Mouse (Mus musculus) fat pad, adult 2 months (tissue): ENCODE results near the gene Fbxo8.

ENCODE experiments used
- DNase-seq: peaks from one replicate; pipeline ENCODE4 v3.0.0-alpha.2; 2011; ENCODE audit warnings: low read depth, low spot score; ENCODE audit errors: extremely low read depth

Gene Fbxo8

DNA sequence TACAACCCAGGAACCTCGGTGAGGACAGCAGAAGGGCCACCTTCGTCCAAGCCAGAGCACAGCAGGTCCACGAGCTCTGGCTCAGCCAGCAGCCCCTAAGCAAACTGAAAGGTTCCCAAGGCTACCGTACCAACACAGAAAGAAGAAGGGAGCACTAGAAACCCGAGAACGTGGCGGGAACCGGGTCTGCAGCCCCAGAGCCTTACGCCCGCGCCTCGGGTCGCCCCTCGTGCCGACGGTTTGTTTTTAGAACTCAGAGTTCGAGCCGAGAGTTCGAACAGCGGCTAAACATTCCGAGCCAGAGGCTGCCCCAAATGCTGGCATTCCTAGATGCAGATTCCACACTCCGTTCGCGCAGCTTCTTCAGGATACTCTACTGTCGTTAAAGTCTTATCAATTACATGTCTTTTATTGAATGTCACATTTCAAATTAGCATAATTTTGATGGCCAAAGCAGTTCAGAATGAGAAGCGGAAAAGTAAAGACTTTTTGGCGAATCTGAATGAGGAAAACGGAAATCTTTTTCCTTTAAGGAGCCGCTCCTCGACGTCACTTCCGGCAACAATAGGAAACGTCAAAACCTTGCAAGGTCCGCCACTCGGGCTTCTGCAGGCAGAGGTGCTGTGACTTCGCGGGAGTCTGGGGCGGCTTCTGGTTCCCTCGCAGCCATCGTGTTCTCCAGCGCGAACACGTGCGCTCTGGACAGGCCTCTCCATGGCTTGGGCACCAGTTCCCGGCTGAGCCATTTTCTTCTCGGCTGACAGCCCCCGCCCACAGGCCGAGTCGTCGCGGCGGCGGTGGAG is at the start of gene Fbxo8, which contains the start of gene Cep44:
TSS of gene Fbxo8 (plus strand) at position 533 of the 803 bp plus-strand sequence.
TSS of gene Cep44 (minus strand) at position 490 of the 803 bp plus-strand sequence.
- peak; percentile 36 for DNase-seq

DNA sequence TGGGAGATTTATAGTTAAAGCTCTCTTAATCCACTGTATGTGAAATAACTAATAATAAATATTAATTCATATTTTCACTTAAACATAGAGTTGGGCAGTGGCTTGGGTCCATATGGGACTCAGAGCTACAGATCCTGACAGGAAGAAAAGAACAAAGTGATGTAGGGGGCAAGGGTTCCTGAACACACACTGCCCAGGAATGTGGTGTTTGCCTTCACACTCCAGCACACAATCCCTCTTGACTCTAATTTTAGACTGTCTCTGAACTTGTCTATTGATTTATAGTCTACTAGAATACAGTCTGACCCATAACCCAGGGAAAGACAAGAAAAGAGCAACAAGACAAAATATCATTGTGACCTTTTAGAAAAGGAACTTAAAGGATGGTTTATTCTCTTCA is 49.0 kb upstream of the Fbxo8 start:
- no peak for DNase-seq

DNA sequence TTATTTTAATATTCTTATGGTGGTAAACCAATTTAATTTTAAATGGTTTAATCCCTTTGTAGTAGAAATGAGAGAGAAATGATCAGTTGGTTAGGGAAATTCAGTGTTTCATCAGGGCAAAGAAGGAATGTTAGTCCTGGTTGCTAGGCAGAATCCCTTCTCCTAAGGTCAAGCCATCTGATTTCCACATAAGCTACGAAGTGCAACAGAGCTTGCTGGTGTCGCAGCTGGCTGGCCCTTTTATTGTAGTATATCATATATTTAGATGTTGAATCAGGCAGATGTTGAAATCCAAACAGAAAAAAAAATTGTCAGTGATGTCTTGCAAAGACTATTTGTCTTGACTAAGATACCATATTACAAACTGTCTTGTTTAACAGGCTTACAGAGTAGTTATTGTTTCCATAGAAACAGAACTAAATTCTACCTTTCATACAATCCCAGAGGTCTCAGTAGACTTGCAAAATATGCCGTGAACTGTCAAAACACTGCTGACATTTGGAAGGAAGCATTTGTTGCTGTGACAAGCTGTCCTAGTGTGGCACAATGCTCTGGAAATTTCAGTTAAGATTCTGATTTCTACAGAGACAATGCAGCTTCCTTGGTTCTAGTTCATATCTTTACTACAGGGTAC is 42.5 kb upstream of the Fbxo8 start:
- no peak for DNase-seq

DNA sequence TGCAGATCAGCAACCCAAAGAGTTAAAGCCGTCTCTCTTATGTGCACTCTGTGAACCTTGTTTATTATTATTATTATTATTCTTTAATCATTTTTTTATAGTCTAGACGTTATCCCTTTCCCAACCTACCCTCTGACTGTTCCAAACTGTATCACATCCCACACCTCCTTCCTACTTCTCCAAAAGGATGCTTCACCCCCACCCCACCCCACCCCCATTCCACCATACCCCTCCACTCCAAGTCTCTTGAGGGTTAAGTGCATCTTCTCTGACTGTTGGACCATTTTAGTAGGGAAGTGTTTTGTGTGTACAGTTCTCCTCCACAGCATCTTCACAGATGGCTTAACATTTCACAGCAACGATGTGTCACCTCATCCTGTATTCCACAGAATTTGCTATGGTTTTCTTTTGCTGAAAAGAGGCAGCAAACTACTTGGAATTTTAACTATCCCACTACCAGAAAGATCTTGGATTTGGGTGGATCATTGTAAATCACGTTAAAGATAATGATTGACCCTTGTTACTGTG is 41.9 kb upstream of the Fbxo8 start:
- DNase-seq, result no peak

DNA sequence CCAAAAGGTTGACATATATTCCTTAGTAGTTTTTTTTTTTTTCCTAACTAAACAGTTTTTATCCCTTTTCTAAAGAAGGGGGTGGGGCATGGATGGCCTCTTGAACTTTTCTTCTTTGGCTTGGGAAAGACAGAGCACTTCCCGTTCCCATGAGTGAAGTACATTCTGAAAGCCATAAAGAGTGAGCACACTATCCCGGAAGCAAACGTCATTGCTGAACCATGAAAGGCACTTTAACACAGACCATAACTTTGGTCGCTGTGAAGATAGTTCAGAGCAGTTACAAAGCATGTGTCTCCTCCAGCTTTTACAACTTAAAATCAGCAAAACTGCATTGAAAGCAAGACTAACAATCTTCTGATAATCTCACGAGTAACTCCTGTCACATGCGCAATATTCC is 32.0 kb upstream of the Fbxo8 start:
- DNase-seq, result no peak

DNA sequence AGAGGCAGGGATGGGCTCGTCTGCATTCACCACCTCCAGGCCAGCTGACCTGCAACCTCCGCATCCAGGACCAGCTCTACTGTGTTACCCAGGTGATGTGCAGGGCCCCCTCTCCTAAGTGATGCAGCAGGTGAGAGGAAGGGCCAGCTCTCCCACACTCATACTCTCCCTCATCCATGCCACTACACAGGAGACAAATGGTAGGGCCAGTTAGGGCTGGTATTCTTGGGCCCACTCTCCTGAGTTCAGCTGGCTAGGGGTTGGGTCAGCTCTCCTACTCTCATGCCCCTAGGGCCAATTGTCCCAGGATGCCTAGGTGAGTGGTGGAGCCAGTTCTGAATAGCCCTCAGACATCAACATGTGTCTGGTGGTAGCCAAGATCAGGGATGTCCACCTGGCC is 30.6 kb upstream of the Fbxo8 start:
- DNase-seq, result no peak

DNA sequence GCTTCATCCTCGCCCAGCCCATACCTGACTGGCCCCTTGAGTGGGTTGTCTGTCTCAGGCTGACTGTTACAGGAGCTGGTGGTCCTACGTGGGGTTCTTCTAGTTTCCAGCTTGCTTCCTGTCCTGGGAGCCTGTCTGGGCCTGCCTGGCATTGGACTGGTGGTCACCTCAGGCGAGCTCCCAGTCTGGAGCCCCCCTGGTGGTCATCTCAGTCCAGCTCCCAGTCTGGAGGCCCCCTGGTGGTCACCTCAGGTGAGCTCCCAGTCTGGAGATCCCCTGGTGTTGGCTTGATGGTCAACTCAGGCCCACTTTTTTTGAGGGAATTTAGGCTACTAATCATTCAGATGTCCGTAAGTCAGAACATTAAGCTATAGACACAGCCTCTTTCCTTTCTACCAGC is 29.8 kb upstream of the Fbxo8 start:
- DNase-seq, result no peak

DNA sequence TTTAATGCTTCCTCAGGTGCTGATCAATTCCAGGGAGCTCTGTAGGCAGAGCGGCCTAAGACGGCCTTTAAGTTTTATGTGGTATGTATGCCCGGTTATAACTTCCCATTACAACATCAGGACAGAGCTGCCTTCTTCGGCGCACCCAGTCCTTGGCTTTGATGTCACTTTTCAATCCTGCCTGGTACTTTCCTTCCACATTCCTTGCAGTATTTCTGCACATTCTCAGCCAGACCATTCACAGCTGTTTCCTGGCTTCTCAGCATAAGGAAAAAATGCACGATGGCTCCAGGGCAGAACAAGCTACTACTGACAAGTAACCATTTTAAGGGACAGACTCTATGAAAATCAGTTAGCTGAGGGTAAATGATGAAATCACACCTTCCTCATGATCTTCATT is 22.0 kb upstream of the Fbxo8 start:
- DNase-seq, result no peak

DNA sequence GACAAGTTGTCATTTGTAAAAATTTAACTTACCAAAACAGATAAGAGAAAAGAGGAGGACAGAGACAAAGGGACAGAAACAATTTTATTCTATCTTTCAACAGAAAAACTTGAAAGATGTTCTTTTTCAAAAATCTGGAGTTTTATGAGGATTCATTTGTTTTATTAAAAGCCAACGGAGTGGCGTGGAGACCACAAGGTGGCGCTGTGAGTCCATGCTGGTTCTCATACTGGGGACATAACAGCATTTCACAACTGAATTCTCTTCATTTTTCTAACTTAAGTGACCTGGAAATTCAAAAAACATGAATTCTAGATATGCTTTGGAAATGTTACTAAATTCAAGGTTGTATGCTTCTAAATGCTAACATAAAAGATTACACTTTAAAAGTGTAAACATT is 20.5 kb upstream of the Fbxo8 start:
- DNase-seq, result no peak

DNA sequence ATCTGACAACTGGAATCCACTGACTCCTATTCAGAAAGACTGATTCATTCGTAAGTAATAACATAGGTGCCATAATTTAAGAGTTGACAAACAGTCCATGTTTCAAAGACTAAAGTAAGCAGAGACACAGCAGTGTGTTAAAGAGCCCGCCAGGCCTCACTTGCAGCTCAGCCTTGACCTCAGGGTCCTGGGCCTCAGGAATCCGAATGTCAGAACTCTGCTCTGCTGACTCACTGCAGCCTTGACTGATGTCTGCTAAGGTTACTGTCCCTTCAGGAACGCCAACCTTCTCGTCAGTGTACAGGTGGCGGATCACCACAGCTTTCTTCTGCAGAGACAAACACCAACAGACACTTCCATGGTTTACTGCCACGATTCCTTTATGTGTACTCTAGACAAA is 10.2 kb upstream of the Fbxo8 start:
- no peak for DNase-seq

DNA sequence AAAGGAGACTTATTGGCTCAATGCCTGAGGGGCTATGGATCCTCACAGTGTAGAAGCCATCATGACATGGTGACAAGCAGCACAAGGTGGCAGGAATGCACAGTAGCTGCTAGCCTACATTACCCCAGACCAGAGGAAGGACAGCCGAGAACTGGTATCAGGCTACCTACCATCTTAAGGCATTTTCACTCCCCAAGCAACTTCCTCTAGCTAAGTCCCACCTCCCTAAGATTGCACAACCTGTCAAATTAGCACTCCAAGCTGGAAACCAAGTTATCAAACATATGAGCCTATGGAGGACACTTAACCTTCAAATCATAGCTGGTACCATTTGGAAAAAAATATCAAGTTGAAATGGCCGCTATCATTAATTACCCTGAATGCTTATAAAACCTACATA is 3.0 kb upstream of the Fbxo8 start:
- DNase-seq, result no peak

DNA sequence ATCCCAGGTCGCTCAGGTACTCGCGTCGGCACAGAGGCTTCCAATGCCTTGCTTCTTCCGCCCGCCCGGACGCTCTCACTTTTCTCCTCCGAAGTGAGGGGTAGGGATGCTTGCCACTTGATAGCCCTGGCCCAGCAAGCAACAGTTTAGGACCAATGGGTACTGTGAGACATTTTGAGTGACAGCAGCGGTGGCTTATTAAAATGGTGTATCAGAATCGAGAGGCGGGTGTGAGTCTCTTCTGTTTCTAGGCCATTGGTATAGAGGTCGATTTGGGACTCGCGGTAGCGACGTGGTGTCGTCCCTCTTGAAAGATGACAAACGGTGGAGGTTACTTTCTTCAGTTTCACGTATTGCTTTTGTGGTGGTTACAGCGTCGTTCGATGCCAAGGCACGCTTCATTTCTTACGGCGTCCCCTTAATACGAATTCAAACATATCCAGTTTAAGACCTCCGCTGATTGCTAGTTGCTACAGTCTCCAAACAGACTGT is 517 bp downstream of the Fbxo8 start:
- peak; percentile 54 for DNase-seq

DNA sequence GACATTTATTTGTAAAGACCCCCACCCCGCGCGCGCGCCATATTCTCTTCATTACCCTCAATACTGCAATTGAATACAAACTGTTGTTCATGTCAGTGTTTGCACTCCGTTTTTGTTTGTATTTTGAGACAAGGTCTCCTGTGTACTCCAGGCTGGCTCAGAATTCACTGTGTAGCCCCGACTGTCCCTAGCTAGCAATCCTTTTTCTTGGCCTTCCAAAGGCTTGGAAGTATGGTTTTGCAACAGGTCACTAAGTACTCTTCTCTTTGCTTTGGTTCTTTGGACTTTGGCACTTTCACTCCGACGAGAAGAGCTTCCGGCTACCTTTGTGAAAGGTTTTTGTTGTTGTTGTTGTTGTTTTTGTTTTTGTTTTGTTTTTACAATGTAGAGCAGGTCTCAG is 1.2 kb downstream of the Fbxo8 start:
- DNase-seq, result no peak

DNA sequence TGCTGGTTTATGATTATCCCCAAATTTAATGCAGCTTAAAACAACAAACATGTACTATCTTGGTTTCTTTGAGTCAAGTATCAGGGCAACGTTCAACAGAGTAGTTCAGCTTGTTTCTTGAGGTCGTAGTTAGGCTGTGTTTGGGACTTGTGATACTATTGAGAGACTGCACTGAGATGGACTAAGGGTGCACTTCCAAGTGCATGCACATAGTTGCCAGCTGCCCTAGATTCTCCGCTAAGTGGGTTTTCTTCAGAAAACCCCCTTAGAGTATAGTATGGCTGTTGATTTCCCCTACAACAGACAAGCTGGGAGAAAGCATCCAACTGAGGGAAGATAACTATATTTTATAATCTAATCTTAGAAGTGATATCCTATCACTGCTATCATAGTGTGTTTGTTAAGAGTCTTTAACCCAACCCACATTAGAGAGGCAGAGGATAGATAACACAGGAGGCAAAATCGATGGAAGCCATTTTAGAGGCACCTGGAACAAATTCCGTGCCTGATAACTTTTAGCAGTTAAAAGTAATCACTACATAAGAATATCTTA is 1.7 kb downstream of the Fbxo8 start:
- DNase-seq, result no peak

DNA sequence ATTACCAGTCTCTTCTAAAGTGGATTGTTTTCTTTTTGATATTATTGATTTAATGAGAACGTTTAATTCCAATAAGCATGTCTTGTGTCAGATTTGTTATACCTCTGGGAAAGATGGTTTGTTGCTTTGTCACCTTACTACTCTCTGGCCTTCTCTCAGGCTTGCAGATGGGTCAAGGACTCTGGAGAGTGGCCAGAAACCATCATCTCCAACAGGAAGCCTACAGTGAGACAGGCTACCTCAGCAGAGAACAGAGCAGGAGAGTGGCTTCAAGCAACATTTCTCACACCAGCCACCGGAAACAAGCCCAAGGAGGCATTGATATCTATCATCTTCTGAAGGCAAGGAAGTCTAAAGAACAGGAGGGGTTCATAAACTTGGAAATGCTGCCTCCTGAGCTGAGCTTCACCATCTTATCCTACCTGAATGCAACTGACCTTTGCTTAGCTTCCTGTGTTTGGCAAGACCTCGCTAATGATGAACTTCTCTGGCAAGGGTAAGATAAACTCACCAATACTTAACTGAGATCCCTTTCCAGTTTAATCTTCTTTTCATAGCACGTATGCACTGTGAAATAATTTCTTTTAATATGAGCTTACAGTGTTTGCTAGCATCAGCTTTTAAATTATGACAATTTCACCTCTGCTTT is 13.6 kb downstream of the Fbxo8 start:
- DNase-seq, result no peak

DNA sequence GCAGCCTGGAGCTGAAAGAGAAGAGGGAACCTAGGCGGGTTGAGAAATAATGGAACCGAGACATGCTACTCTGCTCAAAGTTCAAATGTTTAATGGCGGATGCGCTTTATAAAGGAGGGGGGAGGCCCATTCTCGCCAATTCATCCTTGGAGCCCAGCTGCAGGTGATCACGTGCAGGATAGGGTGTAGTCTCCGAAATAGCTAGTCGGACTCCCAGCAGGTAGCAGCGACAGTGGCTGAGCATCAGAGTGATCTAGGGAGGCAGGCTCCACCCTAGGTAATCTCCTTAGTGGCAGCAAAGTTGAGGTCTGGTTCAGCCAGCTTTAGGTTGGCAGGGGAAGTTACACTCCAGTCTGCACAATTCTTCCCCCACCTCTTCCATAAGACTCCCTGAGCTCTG is 16.0 kb downstream of the Fbxo8 start:
- no peak for DNase-seq

DNA sequence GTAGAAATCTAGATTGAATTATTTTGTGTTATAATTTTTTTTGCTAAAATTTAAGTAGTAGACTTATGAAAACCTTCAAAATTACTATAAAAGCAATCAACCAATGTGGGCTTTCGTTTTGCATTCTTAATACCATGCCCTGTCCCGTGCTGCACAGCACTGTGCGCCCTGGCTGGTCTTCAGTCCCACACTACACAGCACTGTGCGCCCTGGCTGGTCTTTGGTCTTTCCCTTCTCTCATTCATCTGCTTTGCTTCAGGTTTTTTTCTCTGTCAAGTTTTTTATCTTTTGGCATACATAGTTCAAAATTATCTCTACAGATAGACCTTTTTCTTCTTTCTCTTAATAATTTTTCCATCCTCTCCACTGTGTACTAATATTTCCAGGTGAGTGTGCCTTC is 30.0 kb downstream of the Fbxo8 start:
- DNase-seq, result no peak

DNA sequence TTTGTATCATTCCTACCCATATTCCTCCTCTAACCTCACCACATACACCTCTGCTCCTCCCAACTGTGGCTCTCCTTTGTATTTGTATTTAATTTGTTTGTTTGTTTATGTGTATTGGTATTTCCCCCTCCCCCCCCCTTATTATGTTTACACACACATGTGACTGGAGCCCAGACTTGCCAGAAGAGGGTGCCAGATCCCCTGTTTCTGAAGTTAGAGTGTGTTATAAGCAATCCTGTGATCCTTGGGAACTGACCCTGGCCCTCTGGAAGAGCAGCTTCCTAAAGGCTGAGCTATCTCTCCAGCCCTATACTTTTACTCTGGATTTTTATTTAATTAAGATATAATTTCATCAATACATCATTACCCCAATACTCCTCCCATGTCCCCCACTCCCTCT is 32.0 kb downstream of the Fbxo8 start:
- DNase-seq, result no peak

DNA sequence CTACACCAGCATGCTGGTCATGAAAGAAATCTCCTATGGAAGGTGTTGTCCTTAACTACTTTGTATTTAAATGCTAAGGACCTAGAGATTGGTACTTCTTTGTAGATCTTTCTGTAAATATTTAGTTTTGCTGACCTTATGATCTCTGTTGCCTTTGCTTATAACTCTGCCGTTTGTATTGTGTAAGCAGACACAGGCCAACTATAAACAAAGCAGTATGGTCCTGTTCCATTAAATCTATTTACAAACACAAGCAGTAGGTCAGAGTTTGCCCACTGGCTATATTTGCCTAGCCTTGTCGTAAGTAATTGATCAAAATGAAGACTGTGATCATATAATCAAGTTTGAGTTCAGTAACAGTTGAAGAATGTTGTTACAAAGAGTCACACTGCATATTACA is 38.1 kb downstream of the Fbxo8 start:
- no peak for DNase-seq

DNA sequence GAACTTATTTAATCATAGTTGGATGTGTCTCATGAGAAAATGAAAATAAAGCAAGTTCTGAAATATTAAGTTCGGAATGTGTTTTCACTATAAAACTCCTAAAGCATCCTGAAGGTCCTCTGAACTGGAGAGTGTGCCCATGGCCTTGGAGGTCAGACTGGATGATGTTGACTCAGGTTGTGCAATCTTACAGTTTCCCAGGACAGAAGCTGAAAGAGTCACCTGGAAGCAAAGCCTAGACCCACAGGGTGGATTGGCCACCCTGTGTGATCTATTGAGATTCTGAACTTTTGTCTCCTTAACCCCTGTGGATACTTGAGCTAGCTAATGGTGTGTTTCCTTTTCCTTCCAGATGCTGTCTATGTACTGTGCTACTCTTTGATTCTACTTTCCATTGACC is 40.2 kb downstream of the Fbxo8 start:
- no peak for DNase-seq

DNA sequence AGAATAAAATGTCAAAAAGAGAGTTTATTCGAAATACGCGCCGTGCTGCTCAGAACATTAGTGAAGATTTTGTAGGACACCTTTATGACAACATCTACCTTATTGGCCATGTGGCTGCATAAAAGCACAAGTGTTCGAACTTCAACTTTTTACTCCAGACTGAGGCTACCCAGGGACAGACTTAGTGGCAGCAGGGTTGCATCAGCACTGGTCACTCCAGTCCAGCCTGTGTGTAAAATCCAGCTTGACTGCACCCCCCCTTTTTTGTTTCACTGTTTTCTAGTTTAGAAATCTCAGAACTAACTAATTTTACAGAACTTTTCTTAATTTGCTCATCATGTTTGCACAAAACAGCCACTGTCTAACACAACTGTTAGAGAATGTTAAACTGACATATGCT is 40.6 kb downstream of the Fbxo8 start:
- DNase-seq, result no peak
